Mouse (Mus musculus) E14TG2a.4 (cell line): ENCODE results near the gene Cryab.

Experiments used
- H3K27me3 ChIP-seq: 2 replicates; pipeline ENCODE4 v1.6.1; 2014; ENCODE audit warnings: low read length, control low read depth; ENCODE audit not compliant: insufficient read depth
- H3K36me3 ChIP-seq: 2 replicates; pipeline ENCODE4 v1.6.1; 2014; ENCODE audit warnings: low read length, control low read depth; ENCODE audit not compliant: insufficient read depth
- H3K4me1 ChIP-seq: replicated peaks from 2 replicates; pipeline ENCODE4 v1.6.1; 2014; ENCODE audit warnings: low read depth, low read length, control low read depth
- H3K4me3 ChIP-seq: replicated peaks from 2 replicates; pipeline ENCODE4 v1.5.1; 2014; ENCODE audit warnings: mild to moderate bottlenecking, low read length
- H3K9me3 ChIP-seq: 2 replicates; pipeline ENCODE4 v1.6.1; 2014; ENCODE audit warnings: low read length, control low read depth
- CTCF ChIP-seq: conservative IDR thresholded peaks from 2 replicates; pipeline ENCODE4 v1.5.1; 2014; ENCODE audit warnings: low read length
- NANOG ChIP-seq: IDR thresholded peaks from 2 replicates; pipeline ENCODE4 v1.6.1; 2014; ENCODE audit warnings: borderline replicate concordance, low read length, mixed read lengths
- POU5F1 ChIP-seq: IDR thresholded peaks from 2 replicates; pipeline ENCODE4 v1.6.1; 2014; ENCODE audit warnings: low read length, borderline replicate concordance

Cryab gene

DNA sequence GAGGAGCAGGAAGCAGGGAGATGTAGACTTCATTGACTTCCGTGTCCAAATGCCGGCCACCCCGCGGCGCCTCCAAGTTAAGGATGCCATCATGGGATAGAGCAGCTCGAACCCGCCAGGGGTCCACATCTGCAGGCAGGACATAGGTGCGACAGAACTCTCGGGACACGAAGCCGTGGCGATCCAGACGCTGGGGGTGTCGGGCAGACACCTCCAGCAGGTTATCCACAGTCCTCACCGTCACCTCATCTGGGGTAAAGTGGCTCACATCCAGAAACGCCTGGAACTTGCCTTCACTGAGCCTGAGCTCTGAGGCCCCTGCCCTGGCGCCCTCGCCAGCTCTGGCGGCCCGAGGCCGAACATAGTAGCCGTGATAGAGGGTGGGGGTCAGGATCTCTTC lies at the start of gene Cryab:
TSS of gene Cryab (plus strand) at position 3 of the 400 bp plus-strand sequence.
- no peaks in the 10 kb centered on the region for H3K36me3 ChIP-seq
- TF ChIP-seq NANOG = no peak
- no peak for TF ChIP-seq POU5F1
- no peak for TF ChIP-seq CTCF
- no peaks in the 10 kb centered on the region for H3K9me3 ChIP-seq
- H3K4me1 ChIP-seq = peaks cover 42% of the 10 kb centered on the region
- peaks cover 51% of the 10 kb centered on the region for H3K27me3 ChIP-seq
- peak within 1 kb of the TSS; percentile 71 for H3K4me3 ChIP-seq

DNA sequence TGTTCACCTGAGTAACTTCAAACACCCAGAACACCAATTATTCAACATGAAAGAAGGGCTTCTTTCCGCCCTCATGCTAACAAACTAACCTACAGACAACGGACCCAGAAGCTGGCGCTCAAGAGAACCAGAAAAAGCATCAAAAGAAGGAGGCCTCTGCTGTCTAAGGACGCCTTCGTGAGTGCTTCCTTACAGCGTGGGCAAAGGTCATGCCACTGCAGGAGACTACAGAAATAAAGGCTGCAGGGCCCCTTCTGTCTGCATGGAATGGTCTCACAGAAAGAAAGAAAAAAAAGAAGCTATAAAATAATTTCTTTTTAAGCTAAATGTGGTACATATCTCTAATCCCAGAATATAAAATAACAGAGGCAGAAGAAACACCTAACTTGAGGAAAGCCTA lies 46.2 kb upstream of the Cryab start:
- Histone ChIP-seq H3K27me3 (peaks cover 16% of the 10 kb centered on the region), H3K36me3 (peaks cover 28% of the 10 kb centered on the region)
- TF ChIP-seq NANOG (no peak), POU5F1 (no peak), CTCF (no peak)

DNA sequence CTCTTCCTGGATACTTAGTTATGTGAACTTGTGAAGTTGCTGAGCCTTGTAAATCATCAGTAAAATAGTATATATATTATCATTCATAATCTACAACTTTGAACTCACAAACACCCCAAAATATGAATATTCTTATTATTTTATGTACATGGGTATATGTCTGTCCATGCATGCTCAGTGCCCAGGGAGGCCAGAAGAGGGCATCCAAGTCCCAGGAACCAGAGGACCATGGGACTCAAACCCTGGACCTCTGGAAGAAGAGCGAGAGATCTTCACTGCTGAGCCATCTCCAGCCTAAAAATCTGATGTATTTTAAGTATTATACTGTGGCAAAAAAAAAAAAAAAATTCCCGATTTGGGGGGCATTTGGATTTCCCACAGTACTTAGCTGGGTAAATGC lies 42.0 kb upstream of the Cryab start:
- Histone ChIP-seq H3K36me3 (peaks cover 14% of the 10 kb centered on the region; the same call in 1 of the 2 replicates), H3K9me3 (no peaks in the 10 kb centered on the region), H3K4me3 (no peak overlapping the region), H3K27me3 (no peaks in the 10 kb centered on the region), H3K4me1 (peaks cover 17% of the 10 kb centered on the region)
- no peak for TF ChIP-seq NANOG
- peak; percentile 30 for TF ChIP-seq CTCF
- TF ChIP-seq POU5F1 = no peak

More for the DNA sequence above, 46.2 kb upstream of the Cryab start:
- no peak overlapping the region for H3K4me3 ChIP-seq
- H3K9me3 ChIP-seq = no peaks in the 10 kb centered on the region
- H3K4me1 ChIP-seq = peaks cover 13% of the 10 kb centered on the region

DNA sequence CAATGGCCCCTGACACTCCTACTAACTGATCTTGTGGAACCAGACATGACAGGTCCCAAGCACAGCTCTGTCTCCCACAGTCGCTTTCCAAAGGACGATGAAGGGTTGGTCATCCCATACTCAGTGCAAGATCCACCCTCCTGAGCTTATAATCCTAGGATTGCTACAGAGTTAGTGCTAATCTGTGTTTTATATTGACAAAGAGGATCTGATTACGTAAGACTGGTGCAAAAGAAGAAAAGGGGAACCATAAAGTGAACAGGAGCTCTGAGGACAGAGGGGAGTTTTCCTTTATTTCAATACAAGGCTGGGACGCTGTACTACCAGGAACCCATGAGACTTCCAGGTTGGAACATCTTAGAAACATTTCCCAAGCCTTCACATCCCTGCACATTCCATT lies 39.8 kb upstream of the Cryab start:
- no peak overlapping the region for H3K4me3 ChIP-seq
- peaks cover 4% of the 10 kb centered on the region; the same call in 1 of the 2 replicates for H3K4me1 ChIP-seq
- H3K9me3 ChIP-seq = no peaks in the 10 kb centered on the region
- peaks cover 10% of the 10 kb centered on the region; the same call in 1 of the 2 replicates for H3K36me3 ChIP-seq
- TF ChIP-seq POU5F1 (no peak), CTCF (no peak), NANOG (no peak)
- H3K27me3 ChIP-seq = no peaks in the 10 kb centered on the region

DNA sequence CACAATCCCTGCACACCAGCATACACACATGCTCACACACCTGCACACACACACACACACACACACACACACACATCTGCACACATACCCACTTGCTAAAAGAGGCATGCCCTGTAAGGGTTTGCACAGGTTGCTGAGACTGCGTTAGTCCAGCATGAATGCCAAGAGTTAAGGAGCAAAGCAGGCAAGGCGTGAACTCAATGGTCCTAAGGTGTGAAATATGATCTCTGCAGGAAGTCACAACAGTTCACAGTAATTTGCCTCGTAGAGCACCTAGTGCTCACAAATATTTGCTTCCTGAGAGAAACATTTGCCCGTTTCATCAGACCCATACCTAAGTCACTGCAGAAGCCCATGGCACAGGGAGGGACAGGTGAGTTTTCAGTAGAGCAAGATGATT lies 36.9 kb upstream of the Cryab start:
- H3K4me1 ChIP-seq = peaks cover 7% of the 10 kb centered on the region; the same call in 1 of the 2 replicates
- no peaks in the 10 kb centered on the region for H3K27me3 ChIP-seq
- no peaks in the 10 kb centered on the region for H3K9me3 ChIP-seq
- H3K36me3 ChIP-seq = peaks cover 6% of the 10 kb centered on the region; the same call in 1 of the 2 replicates
- no peak overlapping the region for H3K4me3 ChIP-seq
- TF ChIP-seq POU5F1 (no peak), CTCF (no peak), NANOG (no peak)

DNA sequence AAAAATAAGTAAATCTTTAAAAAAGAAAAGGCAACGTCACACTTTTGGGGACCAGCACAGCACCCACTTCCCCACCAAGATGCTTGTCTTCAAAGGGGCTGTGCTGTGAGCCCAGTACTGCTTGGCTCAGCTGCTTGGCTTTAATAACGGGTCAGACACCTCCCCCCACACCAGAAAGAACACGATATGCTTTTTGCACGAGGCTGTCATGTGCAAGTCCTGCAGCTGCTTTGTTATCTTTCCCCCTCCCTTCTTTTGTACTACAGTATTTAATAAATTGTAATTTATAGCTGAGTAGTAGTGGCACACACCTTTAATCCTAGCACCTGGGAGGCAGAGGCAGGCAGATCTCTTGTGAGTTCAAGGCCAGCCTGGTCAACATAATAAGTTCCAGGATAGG lies 32.2 kb upstream of the Cryab start:
- TF ChIP-seq CTCF (no peak), NANOG (no peak), POU5F1 (no peak)
- peaks cover 38% of the 10 kb centered on the region for H3K4me1 ChIP-seq
- H3K27me3 ChIP-seq = no peaks in the 10 kb centered on the region
- H3K9me3 ChIP-seq = no peaks in the 10 kb centered on the region
- no peak overlapping the region for H3K4me3 ChIP-seq
- peaks cover under 1% of the 10 kb centered on the region; the same call in 1 of the 2 replicates for H3K36me3 ChIP-seq

DNA sequence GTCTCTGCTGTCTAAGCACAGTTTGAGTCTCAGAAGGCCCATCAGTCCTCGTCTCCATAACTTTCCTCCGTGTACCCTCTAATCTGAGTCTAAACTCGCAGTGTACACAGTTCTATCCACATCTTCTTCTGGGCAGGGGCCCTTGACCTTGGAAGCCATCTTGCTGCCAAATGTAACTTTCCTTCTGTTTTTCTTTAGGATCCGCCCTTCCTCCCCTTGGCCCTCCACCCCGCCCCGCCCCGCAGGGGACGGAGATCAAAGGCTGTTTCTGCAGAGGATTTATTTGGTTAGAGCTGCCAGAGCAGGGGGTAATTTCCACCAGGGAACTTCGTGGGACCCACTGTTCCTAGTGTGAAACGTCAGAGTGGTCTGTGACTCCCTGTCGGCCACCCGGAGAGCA lies 30.1 kb upstream of the Cryab start:
- Histone ChIP-seq H3K4me3 (no peak overlapping the region), H3K27me3 (no peaks in the 10 kb centered on the region), H3K9me3 (no peaks in the 10 kb centered on the region), H3K36me3 (peaks cover 10% of the 10 kb centered on the region), H3K4me1 (peaks cover 52% of the 10 kb centered on the region)
- TF ChIP-seq CTCF = no peak
- no peak for TF ChIP-seq POU5F1
- no peak for TF ChIP-seq NANOG

DNA sequence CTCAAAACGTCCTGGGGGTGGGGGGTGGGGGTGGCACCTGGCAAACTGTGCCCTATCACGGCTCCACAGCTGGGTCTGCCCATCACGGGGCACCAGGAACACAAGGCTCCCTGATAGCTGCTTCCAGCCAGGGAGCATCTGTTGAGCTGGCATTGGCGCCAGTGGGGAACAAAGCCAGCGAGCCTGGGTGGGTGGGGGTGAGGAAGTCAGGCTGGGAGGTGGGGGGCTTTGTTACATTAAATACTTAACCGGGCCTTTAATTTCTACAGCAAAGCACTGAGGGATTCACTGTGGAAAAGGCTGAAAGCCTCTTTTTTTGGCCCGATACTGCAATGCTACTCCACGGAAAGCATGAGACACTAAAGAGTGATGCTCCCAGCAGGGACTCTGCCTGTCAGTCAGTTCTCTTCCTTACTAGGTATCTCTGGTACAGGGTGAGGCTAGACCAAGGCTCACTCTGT lies 28.6 kb upstream of the Cryab start:
- H3K27me3 ChIP-seq = no peaks in the 10 kb centered on the region
- H3K36me3 ChIP-seq = peaks cover 10% of the 10 kb centered on the region
- 0 out of 2 replicates have a peak overlapping the region, but pooled peaks have one; percentile 20 for H3K4me3 ChIP-seq
- peaks cover 65% of the 10 kb centered on the region for H3K4me1 ChIP-seq
- H3K9me3 ChIP-seq = no peaks in the 10 kb centered on the region
- TF ChIP-seq NANOG (no peak), CTCF (no peak), POU5F1 (no peak)

DNA sequence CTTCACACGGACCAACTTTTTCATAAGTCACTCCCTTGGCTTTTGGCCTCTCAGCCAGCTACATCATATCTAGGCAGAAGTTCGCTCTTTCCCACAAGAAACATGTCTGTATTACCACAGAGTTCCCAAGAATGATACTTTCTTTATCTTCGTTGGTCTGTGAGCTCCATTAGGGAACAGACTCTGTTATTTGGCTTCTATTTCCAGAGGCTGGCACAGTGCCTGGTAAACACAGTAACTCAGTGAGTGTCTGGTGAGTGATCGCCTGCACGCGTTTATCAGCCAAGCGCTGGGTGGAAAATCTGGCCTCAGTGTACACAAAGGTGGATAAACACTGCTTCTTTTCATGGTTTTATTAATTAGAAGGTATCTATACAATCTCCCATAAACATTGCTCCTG lies 27.7 kb upstream of the Cryab start:
- H3K4me3 ChIP-seq = no peak overlapping the region
- H3K4me1 ChIP-seq = peaks cover 69% of the 10 kb centered on the region
- no peaks in the 10 kb centered on the region for H3K9me3 ChIP-seq
- TF ChIP-seq NANOG (no peak), POU5F1 (no peak), CTCF (no peak)
- peaks cover 10% of the 10 kb centered on the region for H3K36me3 ChIP-seq
- no peaks in the 10 kb centered on the region for H3K27me3 ChIP-seq
